Mouse (Mus musculus): ENCODE measurements around the gene Nobox. TPM values are rescaled to one million over a fixed set of nuclear protein-coding genes. Genes with fewer than 3 reads are reported as not detected.
A peak's percentile ranks its signal among the peaks of the same experiment; 100 is the strongest.

Gene Nobox
- not detected in 2 replicates for polyA plus RNA-seq (2014; fragmentation: Nextera tagmentation; extraction: Ambion mirVana)

DNA sequence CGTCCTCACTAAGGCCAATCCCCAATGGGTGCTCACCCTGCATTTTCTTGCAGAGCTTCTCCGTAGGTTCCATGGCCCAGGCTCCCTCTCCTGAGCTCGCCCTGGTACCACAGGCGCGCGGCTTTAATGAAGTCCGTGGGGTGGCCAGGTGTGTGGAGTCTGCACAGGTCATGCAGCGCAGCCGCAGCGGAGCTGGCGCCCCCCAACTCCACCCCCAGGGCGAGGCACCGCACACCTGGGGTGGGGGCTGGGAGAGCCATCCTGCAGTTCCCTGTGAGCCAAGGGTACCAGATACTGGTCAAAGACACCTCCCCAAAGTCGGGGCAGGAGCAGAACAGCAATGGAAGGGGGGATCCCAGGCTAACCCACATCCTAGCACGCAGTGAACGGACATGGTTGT, at the start of gene Nobox:
TSS of gene Nobox (minus strand) at position 101 of the 400 bp plus-strand sequence.
- no peak within 1 kb of the TSS for H3K4me3 ChIP-seq (ENCODE audit: low read depth, low read length)
- H3K36me3 ChIP-seq (replicated peaks; ENCODE audit: control insufficient read depth, insufficient read depth, low read depth, low read length), result no peaks in the 10 kb centered on the region
- WGBS, result 66% methylated on average over 16 of the region's 16 CpGs
- no peak within 1 kb of the TSS for H3K27ac ChIP-seq (replicated peaks; ENCODE audit: low read depth, low read length)
- H3K9ac ChIP-seq (replicated peaks; ENCODE audit: low read length), result no peak within 1 kb of the TSS
- H3K9me3 ChIP-seq (replicated peaks; ENCODE audit: control insufficient read depth, low read length), result no peaks in the 10 kb centered on the region
- H3K4me1 ChIP-seq (ENCODE audit: control insufficient read depth, insufficient read depth, low read length), result no peaks in the 10 kb centered on the region
- H3K27me3 ChIP-seq (ENCODE audit: control insufficient read depth, insufficient read depth, low read length), result no peaks in the 10 kb centered on the region
- H3K4me2 ChIP-seq (ENCODE audit: low read depth, low read length), result no peak within 1 kb of the TSS
- DNase-seq (ENCODE audit: low spot score) (no peak), ATAC-seq (replicated peaks; ENCODE audit: insufficient number of reproducible peaks, low FRiP score, low TSS enrichment, low read depth) (no peak)

GRCm38 (mm10) chr6:43354562-43355241, 45.3 kb upstream of the Nobox start:
- no peaks in the 10 kb centered on the region for H3K27me3 ChIP-seq (ENCODE audit: control insufficient read depth, insufficient read depth, low read length)
- 0 out of 2 replicates have a peak, but pooled peaks have one; percentile 48 for ATAC-seq (replicated peaks; ENCODE audit: insufficient number of reproducible peaks, low FRiP score, low TSS enrichment, low read depth)
- H3K9ac ChIP-seq (replicated peaks; ENCODE audit: low read length), result no peak overlapping the region

DNA sequence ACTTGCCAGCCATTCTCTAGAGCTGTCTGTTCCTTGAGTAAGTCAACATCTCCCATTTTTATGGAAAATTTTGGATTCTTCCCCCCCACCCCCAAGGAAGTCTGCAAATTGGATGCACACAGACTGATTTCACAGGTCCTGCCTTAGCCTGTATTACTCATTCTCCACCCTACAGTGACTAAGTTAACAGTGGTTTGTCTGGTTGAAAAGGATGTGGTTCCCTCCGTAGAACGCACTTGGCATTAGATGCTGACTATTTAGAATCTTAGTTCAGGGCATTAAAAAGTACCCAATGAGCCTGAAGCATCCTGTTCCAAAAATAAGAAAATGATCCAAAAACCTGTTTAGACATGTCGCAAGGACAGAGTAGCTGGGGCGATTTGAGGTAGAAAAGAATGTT, 44.1 kb upstream of the Nobox start:
- no peak for DNase-seq (ENCODE audit: low spot score)
- H3K36me3 ChIP-seq (replicated peaks; ENCODE audit: control insufficient read depth, insufficient read depth, low read depth, low read length), result no peaks in the 10 kb centered on the region
- no peak overlapping the region for H3K27ac ChIP-seq (replicated peaks; ENCODE audit: low read depth, low read length)
- H3K9ac ChIP-seq (replicated peaks; ENCODE audit: low read length), result no peak overlapping the region
- ATAC-seq (replicated peaks; ENCODE audit: insufficient number of reproducible peaks, low FRiP score, low TSS enrichment, low read depth), result no peak
- no peaks in the 10 kb centered on the region for H3K27me3 ChIP-seq (ENCODE audit: control insufficient read depth, insufficient read depth, low read length)
- no peaks in the 10 kb centered on the region for H3K4me1 ChIP-seq (ENCODE audit: control insufficient read depth, insufficient read depth, low read length)
- no peak overlapping the region for H3K4me2 ChIP-seq (ENCODE audit: low read depth, low read length)
- no peaks in the 10 kb centered on the region for H3K9me3 ChIP-seq (replicated peaks; ENCODE audit: control insufficient read depth, low read length)
- no peak overlapping the region for H3K4me3 ChIP-seq (ENCODE audit: low read depth, low read length)
- 94% methylated on average over 4 of the region's 4 CpGs for WGBS

More at GRCm38 (mm10) chr6:43354562-43355241, 45.3 kb upstream of the Nobox start:
- WGBS, result 78% methylated on average over 9 of the region's 9 CpGs
- no peak overlapping the region for H3K4me2 ChIP-seq (ENCODE audit: low read depth, low read length)
- H3K36me3 ChIP-seq (replicated peaks; ENCODE audit: control insufficient read depth, insufficient read depth, low read depth, low read length), result no peaks in the 10 kb centered on the region
- H3K27ac ChIP-seq (replicated peaks; ENCODE audit: low read depth, low read length), result no peak overlapping the region
- H3K9me3 ChIP-seq (replicated peaks; ENCODE audit: control insufficient read depth, low read length), result no peaks in the 10 kb centered on the region
- H3K4me3 ChIP-seq (ENCODE audit: low read depth, low read length), result no peak overlapping the region
- no peak for DNase-seq (ENCODE audit: low spot score)
- H3K4me1 ChIP-seq (ENCODE audit: control insufficient read depth, insufficient read depth, low read length), result no peaks in the 10 kb centered on the region

- Histone ChIP-seq H3K27me3 (ENCODE audit: control insufficient read depth, insufficient read depth, low read length) (no peaks in the 10 kb centered on the region), H3K9me3 (replicated peaks; ENCODE audit: control insufficient read depth, low read length) (no peaks in the 10 kb centered on the region), H3K4me3 (ENCODE audit: low read depth, low read length) (no peak overlapping the region), H3K27ac (replicated peaks; ENCODE audit: low read depth, low read length) (no peak overlapping the region), H3K9ac (replicated peaks; ENCODE audit: low read length) (no peak overlapping the region), H3K36me3 (replicated peaks; ENCODE audit: control insufficient read depth, insufficient read depth, low read depth, low read length) (no peaks in the 10 kb centered on the region), H3K4me1 (ENCODE audit: control insufficient read depth, insufficient read depth, low read length) (no peaks in the 10 kb centered on the region), H3K4me2 (ENCODE audit: low read depth, low read length) (no peak overlapping the region)
- DNase-seq (ENCODE audit: low spot score), result no peak
- ATAC-seq (replicated peaks; ENCODE audit: insufficient number of reproducible peaks, low FRiP score, low TSS enrichment, low read depth), result no peak
- 55% methylated on average over 4 of the region's 4 CpGs for WGBS
Observed at GRCm38 (mm10) chr6:43349083-43349482, 39.7 kb upstream of the Nobox start.

GRCm38 (mm10) chr6:43347637-43348036, 38.3 kb upstream of the Nobox start:
- 94% methylated on average over 1 of the region's 1 CpGs for whole genome bisulfite sequencing
- H3K9me3 ChIP-seq (replicated peaks; ENCODE audit: control insufficient read depth, low read length), result no peaks in the 10 kb centered on the region

DNA sequence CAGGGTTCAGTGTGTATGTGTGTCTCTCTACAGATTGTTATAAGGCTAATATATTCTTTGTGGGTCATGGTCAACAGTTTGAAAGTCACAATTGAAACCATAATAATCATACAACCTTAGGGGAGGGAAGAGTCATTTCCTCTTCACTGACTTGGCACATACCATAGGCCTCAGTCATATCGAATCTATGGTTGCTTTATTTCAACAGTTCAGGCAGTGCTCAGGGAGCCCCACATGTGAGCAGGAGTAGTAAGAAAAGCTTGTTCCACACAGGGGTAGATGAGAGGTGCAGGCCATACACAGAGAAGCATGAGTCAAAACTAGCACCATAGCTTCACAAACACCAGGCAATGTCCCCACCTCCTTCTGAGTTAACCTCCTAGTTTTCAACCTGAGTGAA, 33.7 kb upstream of the Nobox start:
- H3K4me2 ChIP-seq (ENCODE audit: low read depth, low read length), result no peak overlapping the region
- no peak for DNase-seq (ENCODE audit: low spot score)
- no peaks in the 10 kb centered on the region for H3K36me3 ChIP-seq (replicated peaks; ENCODE audit: control insufficient read depth, insufficient read depth, low read depth, low read length)
- H3K27ac ChIP-seq (replicated peaks; ENCODE audit: low read depth, low read length), result no peak overlapping the region
- ATAC-seq (replicated peaks; ENCODE audit: insufficient number of reproducible peaks, low FRiP score, low TSS enrichment, low read depth), result no peak
- no peak overlapping the region for H3K4me3 ChIP-seq (ENCODE audit: low read depth, low read length)
- H3K27me3 ChIP-seq (ENCODE audit: control insufficient read depth, insufficient read depth, low read length), result no peaks in the 10 kb centered on the region
- no peaks in the 10 kb centered on the region for H3K4me1 ChIP-seq (ENCODE audit: control insufficient read depth, insufficient read depth, low read length)
- WGBS, result 79% methylated on average over 1 of the region's 1 CpGs
- no peak overlapping the region for H3K9ac ChIP-seq (replicated peaks; ENCODE audit: low read length)
- H3K9me3 ChIP-seq (replicated peaks; ENCODE audit: control insufficient read depth, low read length), result no peaks in the 10 kb centered on the region

More at GRCm38 (mm10) chr6:43347637-43348036, 38.3 kb upstream of the Nobox start:
- no peak overlapping the region for H3K9ac ChIP-seq (replicated peaks; ENCODE audit: low read length)
- H3K4me3 ChIP-seq (ENCODE audit: low read depth, low read length), result no peak overlapping the region
- no peaks in the 10 kb centered on the region for H3K4me1 ChIP-seq (ENCODE audit: control insufficient read depth, insufficient read depth, low read length)
- ATAC-seq (replicated peaks; ENCODE audit: insufficient number of reproducible peaks, low FRiP score, low TSS enrichment, low read depth) (no peak), DNase-seq (ENCODE audit: low spot score) (no peak)
- no peak overlapping the region for H3K27ac ChIP-seq (replicated peaks; ENCODE audit: low read depth, low read length)
- no peak overlapping the region for H3K4me2 ChIP-seq (ENCODE audit: low read depth, low read length)
- no peaks in the 10 kb centered on the region for H3K27me3 ChIP-seq (ENCODE audit: control insufficient read depth, insufficient read depth, low read length)
- no peaks in the 10 kb centered on the region for H3K36me3 ChIP-seq (replicated peaks; ENCODE audit: control insufficient read depth, insufficient read depth, low read depth, low read length)

- no peak overlapping the region for H3K27ac ChIP-seq (replicated peaks; ENCODE audit: low read depth, low read length)
- H3K27me3 ChIP-seq (ENCODE audit: control insufficient read depth, insufficient read depth, low read length), result no peaks in the 10 kb centered on the region
- no peaks in the 10 kb centered on the region for H3K36me3 ChIP-seq (replicated peaks; ENCODE audit: control insufficient read depth, insufficient read depth, low read depth, low read length)
- DNase-seq (ENCODE audit: low spot score) (no peak), ATAC-seq (replicated peaks; ENCODE audit: insufficient number of reproducible peaks, low FRiP score, low TSS enrichment, low read depth) (no peak)
- 53% methylated on average over 2 of the region's 2 CpGs for WGBS
- no peak overlapping the region for H3K4me3 ChIP-seq (ENCODE audit: low read depth, low read length)
- H3K4me2 ChIP-seq (ENCODE audit: low read depth, low read length), result no peak overlapping the region
- H3K9me3 ChIP-seq (replicated peaks; ENCODE audit: control insufficient read depth, low read length), result no peaks in the 10 kb centered on the region
- no peaks in the 10 kb centered on the region for H3K4me1 ChIP-seq (ENCODE audit: control insufficient read depth, insufficient read depth, low read length)
- no peak overlapping the region for H3K9ac ChIP-seq (replicated peaks; ENCODE audit: low read length)
Observed at GRCm38 (mm10) chr6:43342386-43342785, 33.0 kb upstream of the Nobox start.

GRCm38 (mm10) chr6:43338804-43339203, 29.4 kb upstream of the Nobox start:
- no peaks in the 10 kb centered on the region for H3K4me1 ChIP-seq (ENCODE audit: control insufficient read depth, insufficient read depth, low read length)
- no peak overlapping the region for H3K27ac ChIP-seq (replicated peaks; ENCODE audit: low read depth, low read length)
- no peak for ATAC-seq (replicated peaks; ENCODE audit: insufficient number of reproducible peaks, low FRiP score, low TSS enrichment, low read depth)
- no peaks in the 10 kb centered on the region for H3K36me3 ChIP-seq (replicated peaks; ENCODE audit: control insufficient read depth, insufficient read depth, low read depth, low read length)
- no peaks in the 10 kb centered on the region for H3K9me3 ChIP-seq (replicated peaks; ENCODE audit: control insufficient read depth, low read length)
- H3K4me2 ChIP-seq (ENCODE audit: low read depth, low read length), result no peak overlapping the region
- no peak overlapping the region for H3K4me3 ChIP-seq (ENCODE audit: low read depth, low read length)
- no peaks in the 10 kb centered on the region for H3K27me3 ChIP-seq (ENCODE audit: control insufficient read depth, insufficient read depth, low read length)
- WGBS, result 57% methylated on average over 2 of the region's 2 CpGs
- DNase-seq (ENCODE audit: low spot score), result no peak
- H3K9ac ChIP-seq (replicated peaks; ENCODE audit: low read length), result no peak overlapping the region

Measured in embryonic facial prominence, embryonic 11.5 days (tissue).